Mouse (Mus musculus): ENCODE measurements at regions not wholly inside any gene's neighbourhood (a gene's known extent, or its start where the extent isn't known, plus 50 kb on each side); places are given as distances from the start of the nearest gene placed in this dataset.

DNA sequence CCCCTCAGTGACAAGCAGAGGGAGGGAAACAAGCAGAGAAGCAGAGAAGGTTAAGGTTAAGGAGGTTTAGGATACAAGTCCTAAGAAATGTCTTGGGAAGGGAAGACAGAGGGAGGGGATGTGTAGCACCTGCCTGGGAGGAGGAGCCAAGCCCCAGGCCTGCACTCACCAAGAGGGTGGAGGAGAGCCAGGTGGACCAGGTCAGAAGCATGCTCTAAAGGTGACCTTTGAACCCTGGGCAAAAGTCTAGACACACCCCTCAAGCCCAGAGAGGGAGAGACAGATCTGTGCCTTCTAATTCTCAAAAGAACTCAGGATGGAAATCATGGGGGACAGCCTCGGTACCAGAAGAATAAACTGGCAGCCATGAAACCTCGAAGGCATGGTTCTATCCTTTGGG, 54.4 kb upstream of the Calm2 start:
- 52% methylated on average over 2 of the region's 2 CpGs for WGBS
- no peaks in the 10 kb centered on the region for H3K36me3 ChIP-seq
- H3K4me1 ChIP-seq, result peaks cover 24% of the 10 kb centered on the region
- peaks cover 11% of the 10 kb centered on the region for H3K27me3 ChIP-seq (ENCODE audit: insufficient read depth, poor library complexity, severe bottlenecking)
- no peak overlapping the region for H3K27ac ChIP-seq
- H3K9me3 ChIP-seq, result no peaks in the 10 kb centered on the region
- no peak for DNase-seq (ENCODE audit: low spot score)
- no peak overlapping the region for H3K4me3 ChIP-seq

DNA sequence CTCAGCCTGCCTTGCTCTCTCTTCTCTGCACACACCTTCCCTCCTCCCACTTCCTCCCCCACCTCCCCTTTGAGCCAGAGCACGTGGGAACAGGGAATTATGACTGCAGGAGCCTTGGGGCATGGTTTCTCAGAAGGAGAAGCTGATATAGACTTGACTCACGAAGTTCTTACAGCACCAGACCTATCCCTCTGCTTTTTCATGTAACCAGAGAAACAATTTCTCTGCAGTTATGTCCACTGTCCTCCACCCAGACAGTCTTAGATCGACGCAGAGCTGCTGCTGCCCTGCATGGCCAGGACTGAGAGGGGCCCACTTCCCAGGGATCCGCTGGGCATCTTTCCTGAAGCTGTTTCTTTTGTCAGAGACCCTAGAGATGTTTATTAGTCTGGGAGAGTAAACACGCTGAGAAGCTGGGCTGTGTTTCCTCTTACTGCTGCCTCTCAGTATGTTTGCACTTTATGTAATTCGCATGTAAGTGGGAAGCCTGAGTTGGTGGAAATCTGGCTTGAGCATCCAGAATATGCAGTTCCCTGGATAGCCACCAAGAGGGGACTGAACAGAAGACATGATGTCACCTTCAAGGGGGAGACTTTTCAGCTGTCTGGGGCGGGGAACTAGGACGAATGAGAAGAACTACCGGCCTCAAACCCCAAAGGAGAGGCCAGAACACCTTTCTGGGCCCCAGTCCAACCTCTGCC, 55.1 kb upstream of the Calm2 start:
- Histone ChIP-seq H3K9me3 (no peaks in the 10 kb centered on the region), H3K27ac (no peak overlapping the region; the same call in 1 of the 2 replicates), H3K4me3 (no peak overlapping the region), H3K4me1 (peaks cover 24% of the 10 kb centered on the region), H3K36me3 (no peaks in the 10 kb centered on the region), H3K27me3 (ENCODE audit: insufficient read depth, poor library complexity, severe bottlenecking) (peaks cover 11% of the 10 kb centered on the region)
- 28% methylated on average over 10 of the region's 10 CpGs for WGBS
- no peak for DNase-seq (ENCODE audit: low spot score)

DNA sequence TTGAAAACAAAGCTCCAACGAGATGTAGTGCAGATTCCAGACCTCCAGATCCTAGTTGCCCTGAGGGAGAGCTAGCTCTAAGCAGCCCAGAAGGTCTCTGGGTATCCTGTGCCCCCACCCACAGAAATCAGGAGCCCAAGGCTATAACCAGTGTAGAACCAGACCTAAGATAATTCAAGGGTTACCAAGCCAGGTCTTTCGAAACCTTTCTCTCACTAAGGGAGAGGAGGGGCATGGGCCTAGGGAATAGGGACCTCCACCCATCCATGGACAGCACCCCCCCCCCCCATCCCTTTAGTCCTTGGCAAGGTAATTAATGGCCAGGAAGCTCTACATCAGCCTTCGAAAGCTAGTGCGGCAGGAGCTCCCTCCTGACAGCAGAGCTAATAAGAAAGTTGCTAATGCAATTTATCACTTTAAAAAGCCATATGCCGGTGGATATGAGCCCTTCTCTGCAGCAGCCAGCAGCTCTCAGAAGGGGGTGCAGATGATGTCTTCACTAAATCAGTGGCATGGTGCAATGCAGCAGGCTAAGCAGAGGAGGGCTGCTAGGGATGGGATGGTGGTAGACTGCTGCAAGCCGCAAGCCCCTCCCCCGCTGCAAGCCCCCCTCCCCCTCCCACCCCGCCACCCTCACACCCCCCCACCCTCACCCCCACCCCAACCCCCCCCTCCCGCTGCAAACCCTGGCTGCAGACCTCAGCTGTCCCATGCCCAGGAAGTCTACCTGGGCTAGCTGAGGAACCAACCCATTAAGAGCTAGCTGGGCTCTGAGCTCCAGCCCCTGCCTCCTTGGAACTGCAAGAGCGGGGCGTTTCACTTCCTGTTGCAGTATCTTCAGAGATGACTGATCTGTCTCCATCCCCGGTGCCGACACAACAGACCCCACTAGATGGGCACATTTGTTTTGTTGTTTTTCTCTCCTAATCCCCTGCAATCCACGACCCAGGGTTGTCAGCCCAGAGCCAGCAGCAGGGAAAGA, 55.9 kb upstream of the Calm2 start:
- no peaks in the 10 kb centered on the region for H3K36me3 ChIP-seq
- no peaks in the 10 kb centered on the region for H3K9me3 ChIP-seq
- H3K27me3 ChIP-seq (ENCODE audit: insufficient read depth, poor library complexity, severe bottlenecking), result peaks cover 11% of the 10 kb centered on the region
- no peak overlapping the region for H3K27ac ChIP-seq
- DNase-seq (ENCODE audit: low spot score), result no peak
- H3K4me1 ChIP-seq, result peaks cover 26% of the 10 kb centered on the region
- WGBS, result 11% methylated on average over 11 of the region's 14 CpGs
- no peak overlapping the region for H3K4me3 ChIP-seq

DNA sequence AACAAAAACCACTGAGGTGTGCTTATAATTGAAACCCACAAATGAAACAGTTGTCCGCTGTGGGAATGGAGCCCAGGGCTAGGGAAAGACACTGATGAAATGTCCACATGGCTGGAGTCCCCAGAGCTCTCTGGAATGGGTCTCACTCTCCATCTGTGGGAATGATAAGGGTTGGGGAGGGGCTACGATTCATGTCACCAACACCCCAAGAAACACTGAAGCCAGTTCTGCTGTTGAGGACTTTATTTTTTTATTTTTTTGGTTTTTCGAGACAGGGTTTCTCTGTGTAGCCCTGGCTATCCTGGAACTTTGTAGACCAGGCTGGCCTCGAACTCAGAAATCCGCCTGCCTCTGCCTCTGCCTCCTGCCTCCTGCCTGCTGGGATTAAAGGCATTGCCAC, 56.8 kb upstream of the Calm2 start:
- 55% methylated on average over 5 of the region's 5 CpGs for WGBS

DNA sequence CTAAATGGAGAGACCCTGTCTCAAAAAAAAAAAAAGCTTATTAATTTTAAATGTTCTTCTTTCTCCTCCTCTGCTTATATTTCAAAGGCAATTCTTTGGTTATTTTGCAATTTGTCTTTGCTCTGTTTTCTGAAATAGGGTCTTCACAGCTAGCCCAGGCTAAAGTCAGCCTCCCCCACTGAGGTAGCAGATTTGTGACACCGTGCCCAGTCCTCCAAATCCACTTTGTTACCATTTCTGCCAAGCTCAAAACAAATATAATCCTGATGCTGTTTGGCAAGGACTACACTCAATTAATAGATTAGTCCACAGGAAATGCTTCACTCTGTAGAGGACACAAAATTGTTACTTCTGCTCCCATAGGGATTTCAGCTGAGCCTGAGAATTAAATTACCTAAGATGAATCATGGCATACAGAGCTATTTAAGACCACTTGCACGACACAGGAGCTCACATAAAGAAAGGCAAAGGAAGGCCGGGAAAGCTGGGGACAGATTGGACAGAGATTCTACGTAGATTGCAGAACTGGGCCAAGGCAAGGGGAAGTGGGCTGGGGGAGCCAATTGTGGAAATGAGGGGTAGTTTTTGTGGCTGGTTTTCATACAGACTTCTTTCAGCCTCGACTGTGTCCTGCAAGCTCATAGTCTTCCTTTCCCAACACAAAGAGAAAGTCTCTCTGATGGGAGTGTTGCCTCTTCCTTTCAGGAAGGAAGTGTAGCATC, 58.4 kb upstream of the Calm2 start:
- Histone ChIP-seq H3K27me3 (ENCODE audit: insufficient read depth, poor library complexity, severe bottlenecking) (peaks cover 7% of the 10 kb centered on the region), H3K27ac (no peak overlapping the region), H3K36me3 (no peaks in the 10 kb centered on the region), H3K4me1 (peaks cover 40% of the 10 kb centered on the region), H3K9me3 (no peaks in the 10 kb centered on the region), H3K4me3 (no peak overlapping the region)
- WGBS, result 73% methylated on average over 5 of the region's 5 CpGs
- no peak for DNase-seq (ENCODE audit: low spot score)

More for the DNA sequence above, 56.8 kb upstream of the Calm2 start:
- no peak for DNase-seq (ENCODE audit: low spot score)
- Histone ChIP-seq H3K27me3 (ENCODE audit: insufficient read depth, poor library complexity, severe bottlenecking) (peaks cover 11% of the 10 kb centered on the region), H3K4me3 (no peak overlapping the region), H3K4me1 (peaks cover 34% of the 10 kb centered on the region), H3K36me3 (no peaks in the 10 kb centered on the region), H3K9me3 (no peaks in the 10 kb centered on the region), H3K27ac (no peak overlapping the region)

DNA sequence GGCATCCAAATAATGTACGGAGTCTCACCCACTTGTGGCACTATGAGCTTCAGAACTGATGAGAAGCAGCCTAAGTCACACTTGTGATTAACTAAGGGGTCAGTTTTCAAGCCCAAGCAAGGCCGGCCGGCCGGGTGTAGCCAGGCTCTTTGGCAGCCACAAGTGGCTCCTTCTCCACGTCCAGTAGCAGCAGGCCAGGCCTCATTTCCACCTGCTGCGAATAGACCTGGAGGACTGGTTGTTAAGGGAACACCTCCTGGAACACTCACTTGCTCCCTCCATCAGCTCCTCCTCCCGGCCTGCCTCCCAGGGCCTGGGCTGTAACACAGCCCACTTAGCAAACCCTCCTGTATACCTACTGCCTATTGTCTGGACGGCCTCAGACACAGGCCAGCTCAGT, 61.1 kb upstream of the Calm2 start:
- Histone ChIP-seq H3K9me3 (no peaks in the 10 kb centered on the region), H3K27ac (0 out of 2 replicates have a peak overlapping the region, but pooled peaks have one; percentile 23), H3K36me3 (no peaks in the 10 kb centered on the region), H3K4me3 (no peak overlapping the region), H3K27me3 (ENCODE audit: insufficient read depth, poor library complexity, severe bottlenecking) (no peaks in the 10 kb centered on the region), H3K4me1 (peaks cover 39% of the 10 kb centered on the region)
- WGBS, result 39% methylated on average over 8 of the region's 8 CpGs
- DNase-seq (ENCODE audit: low spot score), result no peak

DNA sequence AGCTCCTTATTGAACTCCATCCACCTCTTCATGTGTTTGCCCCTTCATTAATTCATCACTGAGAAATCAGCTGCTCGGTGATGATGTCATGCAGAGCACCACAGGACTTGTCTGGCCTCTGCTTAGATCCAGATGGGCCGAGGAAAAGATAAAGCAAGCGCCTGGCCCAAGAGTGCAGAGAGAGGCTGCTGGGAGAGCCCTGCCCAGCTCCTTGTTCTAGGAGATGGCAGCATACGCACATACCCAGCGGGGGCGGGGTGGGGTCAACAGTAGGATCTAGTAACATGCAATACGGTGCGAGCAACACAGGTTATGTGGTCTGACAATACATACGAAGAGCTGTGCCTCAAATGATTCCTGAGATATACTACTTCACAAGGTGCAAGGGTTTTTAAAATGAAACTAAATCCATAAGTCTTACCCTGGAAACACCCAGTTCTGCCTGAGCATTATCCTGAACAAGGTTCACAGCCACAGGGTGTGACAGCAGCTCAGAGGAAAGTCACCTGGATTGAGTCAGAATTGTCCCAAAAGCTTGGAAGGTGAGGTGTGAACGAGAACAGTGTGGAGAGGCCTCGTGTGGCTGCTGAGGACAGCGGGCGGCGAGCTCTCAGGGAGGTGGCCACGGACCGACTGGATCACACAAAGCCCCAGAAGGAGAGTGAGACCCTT, 62.0 kb upstream of the Calm2 start:
- DNase-seq (ENCODE audit: low spot score), result no peak
- WGBS, result 53% methylated on average over 16 of the region's 16 CpGs
- Histone ChIP-seq H3K27me3 (ENCODE audit: insufficient read depth, poor library complexity, severe bottlenecking) (no peaks in the 10 kb centered on the region), H3K4me1 (peaks cover 41% of the 10 kb centered on the region), H3K9me3 (no peaks in the 10 kb centered on the region), H3K27ac (0 out of 2 replicates have a peak overlapping the region, but pooled peaks have one; percentile 23), H3K4me3 (no peak overlapping the region), H3K36me3 (no peaks in the 10 kb centered on the region)

DNA sequence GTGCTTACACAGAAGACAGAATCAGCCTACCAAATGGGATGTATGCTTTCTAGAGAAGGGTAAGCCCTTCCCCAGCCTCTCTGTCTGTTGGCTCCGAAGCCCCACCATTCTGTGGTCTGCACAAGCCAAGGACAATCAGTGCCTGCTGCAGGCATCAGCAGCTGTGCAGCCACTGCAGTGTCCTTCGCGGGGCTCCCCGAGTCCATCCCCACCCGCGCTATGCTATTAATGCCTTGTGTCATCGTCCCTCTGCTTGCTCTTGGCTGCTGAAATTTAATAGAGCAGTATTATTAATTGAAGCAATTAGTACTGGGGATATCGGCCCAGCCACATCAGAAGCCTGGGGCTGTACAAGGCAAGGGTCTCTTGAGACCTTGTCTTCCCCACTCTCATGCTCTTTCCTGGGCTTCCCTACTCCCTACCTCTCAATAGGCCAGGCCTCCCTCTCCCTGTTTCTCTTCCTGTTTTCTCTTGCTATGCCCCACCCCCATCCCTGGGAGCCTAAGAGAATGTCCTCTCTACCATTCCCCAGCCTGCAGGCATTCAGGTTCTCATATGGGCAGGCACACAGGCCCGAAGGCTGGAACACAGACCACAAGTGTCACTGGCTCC, 65.4 kb upstream of the Calm2 start:
- DNase-seq (ENCODE audit: low spot score), result no peak
- Histone ChIP-seq H3K27ac (peak overlapping the region; percentile 81), H3K4me3 (no peak overlapping the region), H3K27me3 (ENCODE audit: insufficient read depth, poor library complexity, severe bottlenecking) (no peaks in the 10 kb centered on the region), H3K36me3 (no peaks in the 10 kb centered on the region), H3K4me1 (peaks cover 67% of the 10 kb centered on the region), H3K9me3 (no peaks in the 10 kb centered on the region)
- WGBS, result 60% methylated on average over 9 of the region's 9 CpGs

DNA sequence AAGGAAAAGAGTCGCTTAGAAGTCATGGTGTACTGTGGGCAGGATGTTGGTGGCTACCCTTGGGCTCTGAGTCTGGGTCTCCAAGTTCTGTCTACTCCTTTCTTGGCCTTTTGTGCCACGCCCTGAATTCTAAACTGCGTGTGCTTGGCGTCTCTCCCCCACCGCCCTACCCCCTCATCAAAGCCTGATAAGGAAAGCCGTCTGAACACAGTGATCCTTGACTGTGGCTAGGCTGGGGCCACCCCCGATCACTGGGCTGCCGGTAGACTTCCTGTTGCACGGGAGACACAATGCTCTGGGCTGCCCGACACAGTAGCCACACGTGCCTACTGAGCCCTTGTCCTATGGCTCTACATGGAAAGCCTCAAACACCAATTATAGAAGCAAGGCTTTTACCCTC, 67.1 kb upstream of the Calm2 start:
- H3K4me1 ChIP-seq, result peaks cover 62% of the 10 kb centered on the region
- WGBS, result 13% methylated on average over 11 of the region's 11 CpGs
- no peak overlapping the region for H3K4me3 ChIP-seq
- no peak for DNase-seq (ENCODE audit: low spot score)
- no peaks in the 10 kb centered on the region for H3K36me3 ChIP-seq
- H3K27ac ChIP-seq, result peak overlapping the region; percentile 81
- no peaks in the 10 kb centered on the region for H3K27me3 ChIP-seq (ENCODE audit: insufficient read depth, poor library complexity, severe bottlenecking)
- H3K9me3 ChIP-seq, result no peaks in the 10 kb centered on the region

DNA sequence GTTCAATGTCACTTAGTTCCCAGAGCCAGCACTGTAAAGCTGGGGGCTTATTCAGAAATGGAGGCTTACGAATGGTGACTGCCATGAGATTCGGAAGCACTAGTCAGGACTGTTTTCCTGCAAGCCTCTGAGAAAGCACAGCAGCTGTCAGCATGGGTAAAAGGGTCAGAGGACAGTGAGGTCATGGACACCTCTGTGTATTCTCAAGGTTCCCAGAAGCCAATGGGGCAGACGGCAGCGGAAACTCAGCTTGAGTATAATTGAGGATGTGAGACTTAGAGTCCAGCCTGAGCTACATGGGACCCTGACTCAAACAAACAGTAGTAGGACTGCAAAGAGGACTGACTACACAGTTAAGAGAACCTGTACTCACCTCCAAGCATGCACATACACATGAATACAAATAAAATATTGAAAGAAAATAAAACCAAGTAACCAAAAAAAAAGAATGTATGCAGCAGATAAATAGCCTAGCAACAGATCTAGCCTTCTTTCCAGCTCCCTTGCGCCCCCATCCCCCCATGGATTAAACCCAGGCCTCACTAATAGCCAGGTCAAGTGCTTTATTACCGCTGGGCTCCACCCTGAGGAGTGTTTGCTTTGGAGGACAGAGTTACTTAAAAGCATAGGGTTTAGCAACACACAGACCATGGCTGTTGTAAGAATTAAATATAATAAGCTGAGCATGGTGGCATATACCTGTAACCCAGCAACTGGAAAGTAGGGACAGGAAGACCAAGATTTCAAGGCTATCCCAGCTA, 67.8 kb upstream of the Calm2 start:
- 38% methylated on average over 6 of the region's 6 CpGs for WGBS
- peak overlapping the region; percentile 81 for H3K27ac ChIP-seq
- no peaks in the 10 kb centered on the region for H3K9me3 ChIP-seq
- no peaks in the 10 kb centered on the region for H3K36me3 ChIP-seq
- H3K27me3 ChIP-seq (ENCODE audit: insufficient read depth, poor library complexity, severe bottlenecking), result no peaks in the 10 kb centered on the region
- H3K4me3 ChIP-seq, result no peak overlapping the region
- DNase-seq (ENCODE audit: low spot score), result no peak
- H3K4me1 ChIP-seq, result peaks cover 58% of the 10 kb centered on the region

DNA sequence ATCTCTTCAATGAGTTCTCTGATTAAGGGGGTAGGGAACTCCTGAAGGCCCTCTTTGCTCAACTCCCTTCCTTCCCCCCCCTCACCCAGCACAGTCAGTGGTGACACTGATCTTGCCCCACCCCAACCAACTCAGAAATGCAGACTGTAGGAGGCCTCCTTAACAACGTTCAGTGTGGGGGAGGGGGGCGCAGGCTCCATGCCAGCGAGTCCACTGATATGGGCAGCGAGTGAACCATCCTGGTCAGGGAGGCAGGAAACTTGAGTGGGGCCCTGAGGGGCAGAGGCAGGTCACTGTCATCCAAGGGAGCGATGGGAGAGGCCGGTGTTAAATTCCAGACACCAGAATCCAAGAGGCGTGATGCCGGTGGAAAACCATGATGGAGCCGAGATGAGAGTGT, 70.5 kb upstream of the Calm2 start:
- no peak for DNase-seq (ENCODE audit: low spot score)
- Histone ChIP-seq H3K9me3 (no peaks in the 10 kb centered on the region), H3K4me1 (peaks cover 63% of the 10 kb centered on the region), H3K4me3 (peak overlapping the region; percentile 31), H3K27ac (peak overlapping the region; percentile 77), H3K27me3 (ENCODE audit: insufficient read depth, poor library complexity, severe bottlenecking) (no peaks in the 10 kb centered on the region), H3K36me3 (no peaks in the 10 kb centered on the region)
- 20% methylated on average over 9 of the region's 9 CpGs for WGBS

All from heart, embryonic 10.5 days (tissue).